In genomic region chr2:118882840-118883679, GRCm38 (mm10) we compare ENCODE assay signal across 9 mouse cellular contexts. TPM values are rescaled to one million over a fixed set of nuclear protein-coding genes. Genes with fewer than 3 reads are reported as not detected.
DNase-seq lines count a peak whose midpoint lies in the region; ATAC-seq and TF ChIP-seq lines count a peak whose summit lies in the region.
"Had no signal": no experiment of that assay in that cellular context is flagged by ENCODE, and none has a peak within 500 bp of the region (broad histone marks: within the 10 kb centered on the region; RNA-seq: fewer than 3 reads in every experiment).

No protein-coding gene starts in this region.

- peaks cover 0 to 12% of the 10 kb centered on the region in 2 experiments; a peak in 1 of 4 replicates for H3K4me1 ChIP-seq in ES-E14 (ENCODE audit: control insufficient read depth in 2 of 2, insufficient read depth in 2 of 2, low read length in 2 of 2, poor library complexity in 1 of 2)
- peaks cover 11% of the 10 kb centered on the region for H3K4me1 ChIP-seq in forebrain, embryonic 15.5 days
- peaks cover 4% of the 10 kb centered on the region for H3K4me1 ChIP-seq in lung, embryonic 16.5 days (replicated peaks; ENCODE audit: control insufficient read depth, insufficient read depth, low read length)

- peak overlapping the region; percentile 60 for H3K4me2 ChIP-seq in forebrain, embryonic 15.5 days (replicated peaks)
- H3K4me2 ChIP-seq in lung, embryonic 16.5 days (ENCODE audit: low read depth, low read length), result peak overlapping the region; percentile 67

- no peaks in the 10 kb centered on the region for H3K36me3 ChIP-seq in ES-E14 (ENCODE audit: control insufficient read depth, insufficient read depth, low read length, poor library complexity, severe bottlenecking)
- no peaks in the 10 kb centered on the region for H3K36me3 ChIP-seq in forebrain, embryonic 15.5 days
- H3K36me3 ChIP-seq in lung, embryonic 16.5 days (ENCODE audit: control insufficient read depth, insufficient read depth, low read length), result peaks cover 5% of the 10 kb centered on the region; the same call in 1 of the 2 replicates

- H3K4me3 ChIP-seq in ES-E14 (ENCODE audit: insufficient read depth in 1 of 2, low read depth in 1 of 2, low read length in 2 of 2, poor library complexity in 1 of 2, severe bottlenecking in 1 of 2), result peak overlapping the region; percentile 52 to 67
- peak overlapping the region; percentile 34 for H3K4me3 ChIP-seq in forebrain, embryonic 15.5 days
- H3K4me3 ChIP-seq in lung, embryonic 16.5 days (ENCODE audit: low read length), result peak overlapping the region; percentile 34

- no peaks in the 10 kb centered on the region for H3K9me3 ChIP-seq in ES-E14 (ENCODE audit: control insufficient read depth, insufficient read depth, low read depth, low read length)
- no peaks in the 10 kb centered on the region for H3K9me3 ChIP-seq in forebrain, embryonic 15.5 days
- H3K9me3 ChIP-seq in lung, embryonic 16.5 days (ENCODE audit: control insufficient read depth, low read length), result no peaks in the 10 kb centered on the region

- no peak overlapping the region for H3K27ac ChIP-seq in ES-E14 (ENCODE audit: insufficient read depth, low read depth, low read length, poor library complexity, severe bottlenecking)
- no peak overlapping the region for H3K27ac ChIP-seq in forebrain, embryonic 15.5 days (replicated peaks)
- peak overlapping the region; percentile 10; the same call in 1 of the 2 replicates for H3K27ac ChIP-seq in lung, embryonic 16.5 days (ENCODE audit: low read length)
- H3K27ac ChIP-seq: macrophage had no signal

- no peak for DNase-seq in ES-E14 (ENCODE audit: low read depth, low spot score)
- peak; percentile 81 to 93 for DNase-seq in cerebellum, adult 18-20 months
- DNase-seq in heart, postnatal 4 days, result peak; percentile 93
- DNase-seq in layer of hippocampus, adult 9-10 months (ENCODE audit: low spot score), result peak; percentile 73
- peak; percentile 89 for DNase-seq in ovary, postnatal 10 days (ENCODE audit: low spot score)
- DNase-seq in thymus, postnatal 10 days (ENCODE audit: low spot score in 2 of 2), result peak; percentile 62 to 87

- H3K9ac ChIP-seq in ES-E14 (ENCODE audit: insufficient read depth, low read depth, low read length, poor library complexity, severe bottlenecking), result peak overlapping the region; percentile 72
- H3K9ac ChIP-seq in forebrain, embryonic 15.5 days (replicated peaks), result peak overlapping the region; percentile 48
- H3K9ac ChIP-seq in lung, embryonic 16.5 days (ENCODE audit: low read length), result peak overlapping the region; percentile 64

- H3K27me3 ChIP-seq in forebrain, embryonic 15.5 days, result peaks cover 7% of the 10 kb centered on the region; the same call in 1 of the 2 replicates
- peaks cover 25% of the 10 kb centered on the region for H3K27me3 ChIP-seq in lung, embryonic 16.5 days (ENCODE audit: control insufficient read depth, insufficient read depth, low read depth, low read length)

- peak; percentile 90 for ATAC-seq in forebrain, embryonic 15.5 days (replicated peaks)
- ATAC-seq in lung, embryonic 16.5 days (ENCODE audit: low read depth), result peak; percentile 91

- in situ Hi-C loops in ES-E14 (cut with MboI; ENCODE audit: low sequenced_read_pairs in 2 of 2, unreplicated experiment in 2 of 2), result loop anchor here in 1 of 2 experiments (25.0 kb wide), 1 partner anchor 396 kb away; the partner anchor contains the start of gene Srp14

- 2% methylated on average over 32 of the region's 32 CpGs for WGBS in forebrain, embryonic 15.5 days
- whole genome bisulfite sequencing in lung, embryonic 16.5 days, result 3% methylated on average over 32 of the region's 32 CpGs

TF ChIP-seq in ES-E14, 5 proteins besides CTCF, POLR2A, EP300 and RAD21:
- TF ChIP-seq ZC3H11A (IDR thresholded peaks at IDR 0.05; ENCODE audit: borderline replicate concordance, low read depth, low read length) (peak; percentile 71; the same call in 1 of the 2 replicates), MAFK (IDR thresholded peaks at IDR 0.05; ENCODE audit: insufficient read depth, low read depth, low read length) (no peak), HCFC1 (IDR thresholded peaks at IDR 0.05; ENCODE audit: borderline replicate concordance, insufficient read depth, low read length) (no peak)
TF ChIP-seq in ES-E14: peak in this region for 1.

RNA-seq across cellular contexts. Expression of gene Bahd1, which starts 17.1 kb away (rescaled TPM):
- 6.0 and 7.7 TPM in 2 replicates for total RNA-seq in ES-E14 (2012; rRNA removed)
- polyA plus RNA-seq in forebrain, embryonic 15.5 days (2015; fragmentation: Nextera tagmentation; extraction: Ambion mirVana), result 6.7 TPM in 2 replicates
- 10 to 100 TPM in 1 of 2 experiments, 1 to 10 TPM in 1; 9.6 to 10.3 TPM for total RNA-seq in heart, postnatal 4 days (2021)
- 2.8 and 3.3 TPM in 2 replicates for polyA plus RNA-seq in lung, embryonic 16.5 days (2015; fragmentation: Nextera tagmentation; extraction: Ambion mirVana)

RNA-seq across cellular contexts. Expression of gene Ivd, which starts 21.3 kb away (rescaled TPM):
- total RNA-seq in ES-E14 (2012; rRNA removed), result 19.6 and 24.9 TPM in 2 replicates
- polyA plus RNA-seq in forebrain, embryonic 15.5 days (2015; fragmentation: Nextera tagmentation; extraction: Ambion mirVana), result 54.2 and 62.1 TPM in 2 replicates
- 10 to 100 TPM; 92.0 to 92.6 TPM for total RNA-seq in heart, postnatal 4 days (2021)
- polyA plus RNA-seq in lung, embryonic 16.5 days (2015; fragmentation: Nextera tagmentation; extraction: Ambion mirVana), result 77.9 and 94.5 TPM in 2 replicates

RNA-seq across cellular contexts. Expression of gene Chst14, which starts 43.2 kb away (rescaled TPM):
- total RNA-seq in ES-E14 (2012; rRNA removed), result 6.1 and 8.3 TPM in 2 replicates
- polyA plus RNA-seq in forebrain, embryonic 15.5 days (2015; fragmentation: Nextera tagmentation; extraction: Ambion mirVana), result 6.0 and 6.6 TPM in 2 replicates
- total RNA-seq in heart, postnatal 4 days (2021), result 10 to 100 TPM; 15.0 to 15.4 TPM
- polyA plus RNA-seq in lung, embryonic 16.5 days (2015; fragmentation: Nextera tagmentation; extraction: Ambion mirVana), result 28.6 and 29.4 TPM in 2 replicates
